In genomic region chr12:103989857-103990256, GRCm38 (mm10) we compare ENCODE assay signal across 27 mouse cellular contexts. TPM values are rescaled to one million over a fixed set of nuclear protein-coding genes. Genes with fewer than 3 reads are reported as not detected.
"Had no signal": no experiment of that assay in that cellular context is flagged by ENCODE, and none has a peak within 500 bp of the region (broad histone marks: within the 10 kb centered on the region; RNA-seq: fewer than 3 reads in every experiment).

Gene Serpina11, minus strand, starts transcription at chr12:103989957.

- H3K9ac ChIP-seq: neural tube, embryonic 12.5 days; neural tube, embryonic 15.5 days had no signal

- H3K9me3 ChIP-seq: neural tube, embryonic 12.5 days; neural tube, embryonic 15.5 days had no signal

- H3K4me2 ChIP-seq: midbrain, embryonic 11.5 days; neural tube, embryonic 12.5 days; neural tube, embryonic 15.5 days had no signal

- H3K36me3 ChIP-seq: neural tube, embryonic 12.5 days; neural tube, embryonic 15.5 days had no signal

- H3K4me1 ChIP-seq: neural tube, embryonic 12.5 days; neural tube, embryonic 15.5 days had no signal

- DNase-seq: kidney, adult 9 months; kidney, postnatal 14 days; kidney, postnatal 4 days; lung, adult 2 months; lung, postnatal 14 days; lung, postnatal 4 days; midbrain, embryonic 14.5 days; right cerebral cortex, adult 18-20 months; right cerebral cortex, postnatal 14 days; right cerebral cortex, postnatal 4 days; thymus, adult 2 months; thymus, postnatal 14 days had no signal

- H3K27me3 ChIP-seq: neural tube, embryonic 12.5 days; neural tube, embryonic 15.5 days had no signal

- H3K4me3 ChIP-seq: neural tube, embryonic 12.5 days; neural tube, embryonic 15.5 days had no signal

- H3K27ac ChIP-seq: neural tube, embryonic 12.5 days; neural tube, embryonic 15.5 days; stomach, postnatal 0 days had no signal

RNA-seq across cellular contexts. Expression of gene Serpina11, which starts in this region (rescaled TPM):
- total RNA-seq: layer of hippocampus, adult 18-20 months; layer of hippocampus, postnatal 14 days; left cerebral cortex, postnatal 36 days; megakaryocyte progenitor cell, adult 5-6 weeks; megakaryocyte-erythroid progenitor cell, adult 5-6 weeks; midbrain, postnatal 0 days had no signal
- polyA plus RNA-seq: kidney, embryonic 16.5 days; limb, embryonic 11.5 days; limb, embryonic 14.5 days; lung, adult 2 months; lung, embryonic 16.5 days; midbrain, embryonic 11.5 days; midbrain, embryonic 14.5 days; midbrain, postnatal 0 days; neural tube, embryonic 12.5 days; neural tube, embryonic 15.5 days; stomach, embryonic 14.5 days had no signal
